Mouse (Mus musculus) embryonic fibroblast, embryonic 13.5 days (primary cell): ENCODE measurements around the gene Ahsg.

ENCODE experiments used
- CTCF ChIP-seq: IDR thresholded peaks from 2 replicates; pipeline ENCODE4 v1.5.1; 2011; ENCODE audit warnings: mild to moderate bottlenecking, control low read depth, low read length, moderate library complexity, borderline replicate concordance; ENCODE audit not compliant: insufficient read depth
- POLR2A ChIP-seq: IDR thresholded peaks from 2 replicates; pipeline ENCODE4 v1.6.1; 2011; ENCODE audit warnings: low read depth, mild to moderate bottlenecking, control low read depth, low read length, moderate library complexity

DNA sequence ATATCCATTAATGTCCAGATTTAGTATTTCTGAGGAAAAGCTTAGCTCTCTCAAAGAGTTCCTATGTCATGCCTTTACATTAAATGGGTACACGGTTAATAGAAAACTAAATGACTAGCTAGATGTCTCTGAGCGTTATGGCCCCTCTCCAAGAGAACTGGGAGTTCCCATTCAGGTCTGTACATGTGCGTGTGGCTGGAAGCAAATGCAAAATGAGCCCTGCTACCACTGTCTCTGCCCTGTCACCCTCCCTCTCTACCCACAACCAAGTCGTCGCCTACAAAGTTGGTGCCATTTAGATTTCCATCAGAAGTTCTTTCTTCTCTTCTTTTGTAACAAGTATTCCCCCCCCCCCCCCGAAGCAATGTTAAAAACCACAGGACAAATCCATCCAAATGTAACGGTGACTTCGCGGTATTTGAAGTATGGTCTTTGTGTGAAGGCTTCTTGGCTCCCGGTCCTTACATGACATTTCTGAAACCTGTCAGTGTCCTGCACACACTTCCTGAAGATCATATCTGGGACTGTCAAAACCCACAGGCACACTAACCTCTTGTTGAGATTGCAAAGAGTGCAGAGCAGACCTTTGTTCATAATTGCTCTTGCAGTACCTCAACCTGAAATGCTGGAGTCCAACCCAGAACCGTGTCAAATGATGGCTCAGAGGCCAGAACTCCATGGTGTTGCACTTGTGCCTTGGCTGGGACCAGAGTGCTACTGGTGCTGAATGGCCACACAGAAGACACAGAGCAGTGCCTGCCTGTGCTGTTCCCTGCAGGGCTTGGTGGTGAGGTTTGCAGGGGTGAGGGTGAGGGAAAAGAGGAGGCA is at the start of gene Ahsg:
- TF ChIP-seq POLR2A = no peak
- no peak for TF ChIP-seq CTCF
